Mouse (Mus musculus): ENCODE results near the gene Gm7694. TPM values are rescaled to one million over a fixed set of nuclear protein-coding genes. Genes with fewer than 3 reads are reported as not detected.

The Gm7694 gene
- polyA plus RNA-seq, 1 experiment from 2014 or later, result 5.8 TPM

DNA sequence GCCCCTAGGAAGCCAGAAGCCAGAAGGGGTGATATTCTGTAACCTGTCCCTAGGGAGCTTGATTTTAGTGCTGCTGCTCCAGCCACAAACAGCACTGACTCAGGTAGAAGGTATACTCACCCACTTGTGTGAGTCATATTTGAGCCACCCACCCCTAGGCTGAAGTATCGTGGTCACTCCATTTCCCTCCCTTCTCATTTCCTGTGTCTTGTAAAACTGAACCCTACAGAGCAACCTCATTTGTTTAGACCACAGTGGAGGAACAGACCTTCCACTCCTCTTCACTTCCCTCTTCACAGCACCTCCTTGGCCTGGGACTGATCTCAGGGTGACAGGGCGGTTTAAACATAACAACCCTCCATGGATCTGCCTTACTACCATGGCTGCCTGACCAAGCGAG lies 29.1 kb downstream of the Gm7694 start, which contains the start of gene Sh2d1b1:
Gene Sh2d1b1, plus strand, starts transcription at position 305 of the 400 bp plus-strand sequence.
- no peak within 1 kb of the TSS for H3K9ac ChIP-seq
- no peaks in the 10 kb centered on the region for H3K9me3 ChIP-seq (replicated peaks)
- H3K27ac ChIP-seq, result no peak within 1 kb of the TSS
- H3K4me2 ChIP-seq, result no peak within 1 kb of the TSS
- no peaks in the 10 kb centered on the region for H3K27me3 ChIP-seq
- H3K4me3 ChIP-seq (replicated peaks), result no peak within 1 kb of the TSS
- no peaks in the 10 kb centered on the region for H3K36me3 ChIP-seq
- 72% methylated on average over 3 of the region's 3 CpGs for WGBS
- H3K4me1 ChIP-seq, result no peaks in the 10 kb centered on the region
- no peak for ATAC-seq (replicated peaks; ENCODE audit: low FRiP score)

DNA sequence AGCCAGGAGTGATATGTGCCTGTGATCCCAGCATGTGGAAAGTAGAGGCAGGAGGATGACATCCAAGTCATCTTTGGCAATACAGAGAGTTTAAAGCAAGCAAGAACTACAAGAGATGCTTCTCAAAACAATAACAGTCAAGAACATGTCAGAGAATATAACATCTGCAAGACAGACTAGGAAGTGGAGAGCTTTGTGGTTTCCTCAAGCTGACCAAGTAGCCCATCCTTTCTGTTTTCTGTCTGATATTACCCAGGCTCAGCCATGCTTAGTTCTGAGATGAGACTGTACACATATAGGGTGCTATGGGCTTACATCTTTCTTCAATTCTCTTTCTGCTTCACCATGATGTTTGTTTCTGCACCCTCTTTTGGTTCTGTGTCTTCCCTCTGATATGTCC lies 32.9 kb downstream of the Gm7694 start:
- Histone ChIP-seq H3K36me3 (no peaks in the 10 kb centered on the region), H3K27ac (no peak overlapping the region), H3K4me1 (no peaks in the 10 kb centered on the region), H3K4me2 (no peak overlapping the region), H3K4me3 (replicated peaks) (no peak overlapping the region), H3K9ac (no peak overlapping the region), H3K9me3 (replicated peaks) (0 out of 2 replicates have a peak, but pooled peaks cover 2% of the 10 kb centered on the region), H3K27me3 (no peaks in the 10 kb centered on the region)
- no peak for ATAC-seq (replicated peaks; ENCODE audit: low FRiP score)

DNA sequence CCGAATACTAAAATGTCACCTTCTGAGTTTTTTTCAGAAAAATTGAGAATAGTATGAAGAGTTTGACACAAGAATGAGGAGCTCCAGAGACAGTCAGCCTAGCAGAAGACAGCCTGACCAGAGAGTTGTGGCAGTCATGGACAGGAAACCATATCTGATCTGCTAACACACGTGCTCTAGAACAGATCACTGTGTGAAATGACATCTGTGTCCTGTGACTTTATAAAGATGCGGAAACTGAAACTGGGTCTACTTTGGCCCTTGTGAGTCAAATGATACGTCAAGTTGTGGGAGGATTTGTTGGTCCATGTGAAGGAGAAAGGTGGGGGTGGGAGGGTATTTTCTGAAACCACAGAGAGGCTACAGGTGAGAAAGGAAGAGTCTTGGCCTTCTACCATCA lies 35.4 kb downstream of the Gm7694 start:
- H3K4me2 ChIP-seq, result no peak overlapping the region
- no peak overlapping the region for H3K27ac ChIP-seq
- H3K9me3 ChIP-seq (replicated peaks), result peaks cover 7% of the 10 kb centered on the region; the same call in 1 of the 2 replicates
- no peak overlapping the region for H3K9ac ChIP-seq
- ATAC-seq (replicated peaks; ENCODE audit: low FRiP score), result no peak
- no peaks in the 10 kb centered on the region for H3K27me3 ChIP-seq
- WGBS, result 66% methylated on average over 4 of the region's 4 CpGs
- H3K4me3 ChIP-seq (replicated peaks), result no peak overlapping the region
- H3K4me1 ChIP-seq, result no peaks in the 10 kb centered on the region
- no peaks in the 10 kb centered on the region for H3K36me3 ChIP-seq

DNA sequence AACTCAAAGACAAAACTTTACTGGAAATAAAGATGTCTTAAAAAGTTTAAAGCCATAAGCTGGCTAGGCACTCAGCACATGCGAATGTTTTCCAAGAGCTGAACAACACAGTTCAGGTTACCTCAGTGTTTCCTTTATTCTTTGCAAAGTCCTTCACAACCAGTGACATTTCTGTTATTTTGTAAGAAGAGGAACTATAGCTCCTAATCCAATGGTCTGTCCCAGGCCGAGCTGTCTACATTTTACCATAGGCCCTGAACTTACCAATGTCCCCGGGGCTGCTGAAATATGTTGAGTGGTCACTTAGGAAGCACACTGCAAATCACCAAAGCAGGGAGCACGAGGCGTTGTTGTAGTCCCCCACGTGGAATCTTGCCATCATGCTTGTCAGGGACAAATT lies 35.9 kb downstream of the Gm7694 start:
- H3K27me3 ChIP-seq, result no peaks in the 10 kb centered on the region
- no peak overlapping the region for H3K27ac ChIP-seq
- no peak overlapping the region for H3K4me2 ChIP-seq
- WGBS, result 83% methylated on average over 6 of the region's 6 CpGs
- no peak for ATAC-seq (replicated peaks; ENCODE audit: low FRiP score)
- no peak overlapping the region for H3K9ac ChIP-seq
- no peaks in the 10 kb centered on the region for H3K4me1 ChIP-seq
- H3K9me3 ChIP-seq (replicated peaks), result peaks cover 7% of the 10 kb centered on the region; the same call in 1 of the 2 replicates
- no peak overlapping the region for H3K4me3 ChIP-seq (replicated peaks)
- H3K36me3 ChIP-seq, result no peaks in the 10 kb centered on the region

DNA sequence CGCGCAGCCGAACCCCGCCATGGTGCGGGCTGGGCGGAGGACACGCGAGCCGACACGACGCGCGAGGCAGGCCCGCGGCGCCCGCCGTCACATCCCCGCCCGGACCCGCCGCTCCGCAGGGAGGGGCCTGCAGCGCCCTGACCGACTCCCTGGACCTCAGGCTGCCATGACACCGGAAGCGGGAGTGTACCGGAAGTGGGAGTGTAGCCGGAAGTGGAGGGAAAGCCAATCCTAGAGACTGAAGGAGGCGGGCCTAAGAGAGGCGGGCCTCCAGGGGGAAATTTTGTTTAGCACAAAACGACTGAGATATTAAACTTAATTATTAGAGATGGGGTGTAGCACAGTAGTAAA lies 50.6 kb downstream of the Gm7694 start:
- Histone ChIP-seq H3K4me1 (peaks cover 2% of the 10 kb centered on the region; the same call in 1 of the 2 replicates), H3K9ac (peak overlapping the region; percentile 69), H3K4me2 (peak overlapping the region; percentile 71), H3K36me3 (no peaks in the 10 kb centered on the region), H3K27me3 (no peaks in the 10 kb centered on the region), H3K27ac (peak overlapping the region; percentile 60), H3K9me3 (replicated peaks) (no peaks in the 10 kb centered on the region), H3K4me3 (replicated peaks) (peak overlapping the region; percentile 67)
- 6% methylated on average over 32 of the region's 32 CpGs for WGBS
- peak; percentile 95 for ATAC-seq (replicated peaks; ENCODE audit: low FRiP score)

DNA sequence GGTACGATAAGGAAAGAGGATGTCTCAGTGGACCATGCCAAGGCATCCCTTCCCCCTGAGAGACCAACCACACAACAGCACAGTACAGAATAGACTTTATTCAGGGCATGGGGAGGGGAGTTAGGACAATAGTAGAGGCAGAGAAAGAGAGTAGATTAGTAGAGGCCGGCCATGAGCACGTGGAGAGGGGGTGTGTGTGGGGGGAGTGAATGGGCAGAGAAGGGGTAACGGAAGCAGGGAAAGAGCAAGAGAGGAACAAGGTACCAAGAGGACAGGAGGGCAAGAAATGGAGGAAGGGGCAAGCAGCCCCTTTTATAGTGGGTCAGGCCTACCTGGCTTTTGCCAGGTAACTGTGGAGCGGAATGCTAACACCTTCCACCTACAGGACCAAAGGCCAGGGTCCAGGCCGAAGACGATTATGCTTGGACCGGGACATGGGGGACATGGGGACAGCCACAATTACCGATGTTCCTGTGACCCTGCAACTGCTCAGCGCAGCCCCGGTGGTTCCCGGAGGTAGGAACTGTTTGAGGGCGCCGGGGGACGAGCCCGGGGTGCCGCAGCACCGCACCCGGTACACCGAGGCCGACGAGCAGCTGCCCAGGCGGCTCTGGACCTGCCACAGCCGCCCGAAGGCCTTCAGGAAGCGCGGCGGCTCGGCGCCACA lies 51.1 kb downstream of the Gm7694 start:
- Histone ChIP-seq H3K4me1 (peaks cover 2% of the 10 kb centered on the region; the same call in 1 of the 2 replicates), H3K9ac (peak overlapping the region; percentile 69), H3K4me3 (replicated peaks) (peak overlapping the region; percentile 67), H3K27me3 (0 out of 2 replicates have a peak, but pooled peaks cover 3% of the 10 kb centered on the region), H3K9me3 (replicated peaks) (no peaks in the 10 kb centered on the region), H3K36me3 (no peaks in the 10 kb centered on the region), H3K27ac (peak overlapping the region; percentile 60), H3K4me2 (peak overlapping the region; percentile 71)
- 34% methylated on average over 30 of the region's 30 CpGs for WGBS
- ATAC-seq (replicated peaks; ENCODE audit: low FRiP score), result peak; percentile 25; the same call in 1 of the 2 replicates

Other genes with a start within 250 kb of the Gm7694 start
- 33.3 and 35.0 TPM in 2 replicates for gene Ddr2, start 195.6 kb downstream of the Gm7694 start, polyA plus RNA-seq (2015; fragmentation: Nextera tagmentation; extraction: Ambion mirVana)
- gene Uap1, start 131.4 kb downstream of the Gm7694 start, polyA plus RNA-seq (2015; fragmentation: Nextera tagmentation; extraction: Ambion mirVana), result 52.2 and 56.4 TPM in 2 replicates
- 8.3 and 8.7 TPM in 2 replicates for gene Uhmk1, start 90.9 kb downstream of the Gm7694 start, polyA plus RNA-seq (2015; fragmentation: Nextera tagmentation; extraction: Ambion mirVana)
- gene Sh2d1b2, start 73.6 kb downstream of the Gm7694 start, polyA plus RNA-seq (2015; fragmentation: Nextera tagmentation; extraction: Ambion mirVana), result not detected in 2 replicates
- 0.06 and 0.16 TPM in 2 replicates for gene Sh2d1b1, start 29.0 kb downstream of the Gm7694 start, polyA plus RNA-seq (2015; fragmentation: Nextera tagmentation; extraction: Ambion mirVana)
- gene Spata46, start 2.5 kb upstream of the Gm7694 start, polyA plus RNA-seq (2015; fragmentation: Nextera tagmentation; extraction: Ambion mirVana), result 2.1 and 2.5 TPM in 2 replicates

Measured in kidney, embryonic 15.5 days (tissue).